Mouse (Mus musculus): ENCODE measurements around the gene Incenp. TPM values are rescaled to one million over a fixed set of nuclear protein-coding genes. Genes with fewer than 3 reads are reported as not detected.

Incenp gene
- 38.5 TPM for polyA plus RNA-seq (2017; shearing (Covaris generic))

GRCm38 (mm10) chr19:9899072-9899779 lies at the start of gene Incenp:
Incenp (minus strand) TSS chr19:9899551.

GRCm38 (mm10) chr19:9847262-9847661 lies 52.1 kb downstream of the Incenp start, which contains the start of gene Scgb2a2:
Scgb2a2 (plus strand) TSS chr19:9847562.

Other genes with a start within 250 kb of the Incenp start
- not detected for gene Scgb2a2, start 52.0 kb downstream of the Incenp start, polyA plus RNA-seq (2017; shearing (Covaris generic))
- 1,866 TPM for gene Fth1, start 81.0 kb upstream of the Incenp start, polyA plus RNA-seq (2017; shearing (Covaris generic))
- 0.14 TPM for gene Best1, start 102.1 kb upstream of the Incenp start, polyA plus RNA-seq (2017; shearing (Covaris generic))
- 0.59 TPM for gene Rab3il1, start 102.1 kb upstream of the Incenp start, polyA plus RNA-seq (2017; shearing (Covaris generic))
- not detected for gene Fads3, start 142.0 kb upstream of the Incenp start, polyA plus RNA-seq (2017; shearing (Covaris generic))
- gene Fads2, start 202.2 kb upstream of the Incenp start, polyA plus RNA-seq (2017; shearing (Covaris generic)), result 0.13 TPM